Mouse (Mus musculus) liver, adult 2 months (tissue): ENCODE results near the gene Cct6b.

Experiments
- CTCF ChIP-seq: fragments of 200-500 bp; IDR thresholded peaks from 2 replicates; pipeline ENCODE4 v1.5.1; 2011; ENCODE audit warnings: low read depth, low read length, control low read depth
- POLR2A ChIP-seq: fragments of 200-500 bp; IDR thresholded peaks from 2 replicates; pipeline ENCODE4 v1.6.1; 2011; ENCODE audit warnings: low read length, control low read depth; ENCODE audit not compliant: insufficient read depth; ENCODE audit errors: extremely low read depth

GRCm38 (mm10) chr11:82762286-82762829 lies 1.8 kb downstream of the Cct6b start:
- TF ChIP-seq CTCF (no peak), POLR2A (no peak)
